Mouse (Mus musculus) gastrocnemius, postnatal 36 days (tissue): ENCODE data around the gene Anxa5. TPM values are rescaled to one million over a fixed set of nuclear protein-coding genes. Genes with fewer than 3 reads are reported as not detected.

Source experiments
- DNase-seq, 2 experiments: peaks; one replicate each; pipeline ENCODE4 v3.0.0; 2022
- intact Hi-C: fragments of 180-260 bp; cut with DNase I; formaldehyde crosslinking; loops from one replicate; pipeline ENCODE4 v1.15.1; 2025
- total RNA-seq, 2 experiments: library from RNA; stranded (reverse); gene quantifications; 2 replicates each; pipeline ENCODE4 v1.2.3; 2021

Anxa5 gene
- total RNA-seq, 2 experiments from 2014 or later = 36.6 to 46.2 TPM

DNA sequence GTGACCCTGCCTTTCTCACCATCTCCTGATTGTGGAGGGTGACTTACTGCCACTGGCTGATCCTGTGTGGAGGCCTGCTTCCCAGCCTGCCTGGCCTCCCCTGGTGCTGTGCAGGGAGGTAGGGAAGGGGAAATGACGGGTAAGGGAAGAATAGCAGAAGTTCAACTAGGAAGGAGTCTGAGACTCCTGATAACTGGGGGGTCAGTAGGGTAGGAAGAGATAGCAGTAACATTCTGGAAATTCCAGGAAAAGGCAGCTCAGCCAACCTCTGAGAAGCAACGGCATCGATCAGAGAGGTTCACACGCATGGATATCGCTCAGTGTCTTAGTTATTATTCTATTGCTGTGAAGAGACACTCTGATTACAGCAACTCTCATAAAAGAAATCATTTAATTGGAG, 15.8 kb upstream of the Anxa5 start:
- no peak for DNase-seq
- intact Hi-C loops = no loop called here

GRCm38 (mm10) chr3:36489590-36489910, 13.9 kb upstream of the Anxa5 start:
- intact Hi-C loops = no loop called here
- DNase-seq = no peak

- intact Hi-C loops = no loop called here
- no peak for DNase-seq
Observed at GRCm38 (mm10) chr3:36488899-36489589, 13.3 kb upstream of the Anxa5 start.

DNA sequence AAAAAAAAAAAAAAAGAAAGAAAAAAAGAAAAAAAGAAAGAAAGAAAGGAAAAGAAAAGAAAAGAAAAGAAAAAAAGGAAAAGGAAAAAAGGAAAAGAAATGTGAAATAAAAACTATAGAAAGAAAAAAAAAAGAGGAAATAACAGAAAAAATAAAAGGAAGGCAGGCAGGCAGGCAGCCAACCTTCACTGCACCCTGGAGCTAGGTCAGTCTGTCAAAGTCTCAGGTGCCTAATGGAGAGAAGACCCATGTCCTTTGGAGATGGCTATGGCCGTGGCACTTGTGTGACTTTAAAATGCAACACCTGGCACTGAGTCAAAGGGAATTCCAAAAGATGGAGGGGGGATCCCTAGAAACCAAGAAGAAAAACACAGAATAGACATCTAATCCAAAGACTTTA, 12.7 kb upstream of the Anxa5 start:
- no peak for DNase-seq
- intact Hi-C loops = no loop called here

DNA sequence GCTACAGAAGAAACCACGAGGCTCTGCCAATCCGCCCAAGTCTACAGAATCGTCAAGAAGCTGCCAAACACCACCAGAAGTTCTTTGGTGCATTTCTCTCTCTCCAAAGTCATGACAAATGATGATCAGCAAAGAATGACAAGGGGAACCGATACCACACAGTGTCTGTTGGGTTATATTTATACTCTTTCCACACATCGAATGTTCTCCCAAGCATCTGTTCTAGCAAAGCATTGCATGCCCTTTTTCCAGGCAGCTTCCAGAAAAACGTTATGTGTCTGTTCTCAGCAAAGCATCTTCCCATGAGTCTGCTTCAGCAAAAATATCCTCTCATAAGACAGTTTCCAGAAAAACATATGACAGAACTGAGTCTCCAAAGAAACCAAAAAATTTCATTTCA, 11.2 kb upstream of the Anxa5 start:
- intact Hi-C loops = no loop called here

DNA sequence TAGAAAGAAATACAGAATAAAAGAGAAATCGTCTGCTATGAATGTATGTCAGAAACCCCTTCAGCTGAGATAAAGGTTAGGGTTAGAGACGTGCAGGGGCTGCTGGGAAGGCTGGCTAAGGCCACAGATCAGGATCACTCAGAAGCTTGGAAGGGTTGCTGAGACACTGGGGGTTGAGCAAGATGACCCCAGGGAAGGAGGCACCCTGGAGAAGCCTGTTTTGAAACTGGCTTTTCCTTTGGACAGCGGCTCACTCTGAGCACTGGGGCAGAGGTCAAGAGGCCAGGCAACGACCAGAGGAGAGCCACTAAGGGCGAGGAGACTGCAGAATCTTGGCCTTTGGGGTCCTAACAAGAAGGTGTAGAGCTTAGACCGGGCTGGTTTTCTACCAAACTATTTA, 10.5 kb upstream of the Anxa5 start:
- no peak for DNase-seq
- intact Hi-C loops = no loop called here

More for the DNA sequence above, 11.2 kb upstream of the Anxa5 start:
- no peak for DNase-seq

DNA sequence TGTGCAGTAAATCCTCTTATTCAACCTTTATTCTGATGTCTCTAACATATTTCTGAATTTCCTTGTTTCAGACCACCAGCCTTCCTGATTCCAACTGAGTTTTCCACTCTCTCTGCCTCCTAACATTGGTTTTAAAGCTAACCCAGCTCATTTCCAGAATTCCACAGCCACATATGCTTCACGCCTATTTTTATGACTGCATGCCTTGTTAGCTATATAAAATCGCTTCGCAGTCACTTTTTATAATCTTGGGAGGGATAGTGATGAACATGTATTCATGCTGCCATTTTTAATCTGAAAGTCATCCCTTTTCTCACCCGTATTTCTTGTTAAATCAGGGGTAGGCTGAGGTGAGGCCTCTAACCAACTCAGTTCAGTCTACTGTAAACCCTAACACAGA, 8.6 kb upstream of the Anxa5 start:
- intact Hi-C loops = no loop called here
- DNase-seq = no peak

DNA sequence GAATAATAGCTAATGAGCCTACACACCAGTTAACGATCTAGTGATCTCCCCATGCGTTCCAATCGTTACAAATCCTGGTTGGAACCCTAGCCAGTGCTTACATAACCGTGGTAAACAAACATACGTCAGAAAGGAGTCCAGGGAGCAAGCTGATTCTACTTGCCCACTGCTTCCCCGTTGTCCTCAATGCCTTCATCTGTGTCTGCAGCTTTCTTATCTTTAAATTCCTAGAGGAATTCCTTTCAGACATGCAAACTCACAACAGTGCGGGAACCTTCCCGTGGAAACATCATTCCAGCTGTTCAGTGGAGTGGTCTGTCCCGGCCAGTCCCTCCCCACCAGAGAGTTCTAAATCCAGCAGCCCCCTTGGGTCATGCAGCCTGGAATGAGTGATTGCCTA, 7.2 kb upstream of the Anxa5 start:
- DNase-seq = no peak
- intact Hi-C loops = no loop called here

GRCm38 (mm10) chr3:36481776-36482193, 6.1 kb upstream of the Anxa5 start:
- intact Hi-C loops = no loop called here
- DNase-seq = peak; percentile 50 to 57

GRCm38 (mm10) chr3:36480486-36480885, 4.8 kb upstream of the Anxa5 start:
- no peak for DNase-seq
- intact Hi-C loops = no loop called here

DNA sequence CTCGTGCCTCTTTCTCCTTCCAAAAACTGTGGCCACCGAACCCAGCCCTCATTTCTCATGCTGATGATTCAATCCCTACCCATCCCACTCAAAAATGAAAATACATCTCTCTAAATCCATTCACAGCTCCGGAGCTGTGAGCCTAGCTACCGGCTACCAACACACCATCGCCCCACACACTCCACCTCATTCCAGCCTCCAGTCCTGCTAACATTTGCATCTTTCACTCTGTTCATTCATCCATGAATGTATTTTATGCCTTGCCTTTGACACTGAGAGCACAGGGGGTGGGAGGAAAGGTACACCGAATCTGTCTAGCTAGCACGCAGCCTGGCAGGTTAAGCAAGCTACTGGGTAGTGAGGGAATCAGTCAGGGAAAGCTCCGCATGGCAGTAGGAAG, 3.1 kb upstream of the Anxa5 start:
- no peak for DNase-seq
- intact Hi-C loops = no loop called here

DNA sequence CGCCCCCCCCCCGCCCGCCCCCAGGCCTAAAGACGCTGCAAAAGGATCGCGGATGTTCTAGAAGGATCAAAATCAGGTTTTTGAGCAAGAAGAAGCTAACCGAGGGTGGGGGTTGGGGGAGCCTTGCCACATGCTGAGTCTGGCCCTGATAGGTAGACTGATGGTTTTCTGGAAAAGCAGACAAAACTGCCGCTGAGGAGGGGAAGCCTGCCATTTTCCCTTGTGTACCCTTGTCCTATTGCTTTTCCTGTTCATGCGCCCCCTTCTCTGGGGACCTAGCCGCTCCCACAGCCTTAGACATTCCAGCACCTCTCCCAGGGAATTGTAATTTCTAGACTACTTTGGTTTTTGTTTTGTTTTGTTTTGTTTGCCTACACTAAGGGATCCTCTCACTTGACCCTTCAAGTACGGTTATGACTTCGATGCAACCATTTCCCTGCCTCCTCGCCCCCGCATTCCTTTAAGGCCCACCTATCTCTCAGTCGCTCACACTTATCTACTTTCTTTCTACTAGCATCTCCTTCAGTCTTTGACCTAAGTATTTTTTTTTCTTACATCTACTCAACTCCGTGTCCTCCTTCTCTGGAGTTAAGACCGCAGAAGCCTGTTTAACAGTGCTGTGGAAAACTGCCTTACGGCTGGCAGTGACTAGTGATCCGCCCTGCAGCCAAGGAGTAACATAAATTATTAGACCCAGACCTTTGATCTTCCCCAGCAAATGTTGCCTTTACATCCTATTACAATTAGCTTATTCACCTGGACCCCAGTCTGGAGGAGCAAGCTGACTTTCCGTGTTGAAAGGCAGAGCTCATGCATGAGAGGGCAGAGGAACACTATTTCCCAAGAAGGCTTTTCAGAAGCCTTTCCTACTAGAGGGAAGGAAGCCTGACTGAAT, 814 bp upstream of the Anxa5 start:
- intact Hi-C loops = loop anchor here (2.0 kb wide), 1 partner anchor 18 kb away; no protein-coding TSS in a partner anchor
- DNase-seq = no peak

DNA sequence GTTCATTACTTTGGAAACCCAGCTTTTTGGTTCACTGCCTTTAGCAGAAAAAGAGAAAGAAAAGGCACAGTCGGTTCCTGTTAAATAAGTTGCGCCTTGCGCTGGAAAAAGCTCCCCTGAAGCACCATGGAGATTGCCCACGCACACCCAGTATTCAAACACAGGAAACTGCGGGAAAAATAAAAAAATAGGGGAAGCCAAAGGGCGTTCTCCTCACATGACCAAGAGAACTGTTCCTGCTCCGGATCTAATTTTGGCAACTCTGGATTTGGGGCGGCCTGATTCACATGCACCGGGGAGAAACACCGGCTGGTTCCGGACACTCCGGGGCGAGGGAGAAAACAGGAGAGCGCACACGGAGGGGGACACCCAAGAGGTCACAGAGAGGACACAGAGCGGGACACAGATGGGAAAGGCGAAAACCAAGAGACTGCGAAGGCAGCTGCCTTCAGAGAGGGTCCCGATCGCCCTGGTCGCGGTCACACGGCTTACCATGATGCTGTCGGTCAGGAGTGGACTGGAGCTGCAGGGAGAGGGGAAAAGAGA, 683 bp downstream of the Anxa5 start:
- peak in 1 of 2 experiments; percentile 29 for DNase-seq
- intact Hi-C loops = no loop called here

DNA sequence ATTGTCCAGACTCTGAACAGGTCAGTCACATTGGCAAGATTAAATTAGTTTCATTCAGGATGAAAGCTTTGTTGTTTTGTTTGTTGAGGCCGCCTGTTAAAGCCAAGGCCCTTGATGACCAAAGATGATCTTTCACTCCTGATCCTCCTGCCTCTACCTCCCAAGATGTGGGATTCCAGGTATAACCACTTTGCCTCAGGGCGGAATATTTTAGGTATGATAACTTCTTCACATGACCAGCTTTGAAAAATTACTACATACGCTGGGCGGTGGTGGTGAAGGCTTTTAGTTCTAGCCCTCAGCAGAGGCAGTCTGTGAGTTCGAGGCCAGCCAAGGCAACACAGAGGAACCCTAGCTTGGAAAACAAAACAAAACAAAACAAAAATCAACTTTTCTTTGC, 1.3 kb downstream of the Anxa5 start:
- intact Hi-C loops = no loop called here
- no peak for DNase-seq

DNA sequence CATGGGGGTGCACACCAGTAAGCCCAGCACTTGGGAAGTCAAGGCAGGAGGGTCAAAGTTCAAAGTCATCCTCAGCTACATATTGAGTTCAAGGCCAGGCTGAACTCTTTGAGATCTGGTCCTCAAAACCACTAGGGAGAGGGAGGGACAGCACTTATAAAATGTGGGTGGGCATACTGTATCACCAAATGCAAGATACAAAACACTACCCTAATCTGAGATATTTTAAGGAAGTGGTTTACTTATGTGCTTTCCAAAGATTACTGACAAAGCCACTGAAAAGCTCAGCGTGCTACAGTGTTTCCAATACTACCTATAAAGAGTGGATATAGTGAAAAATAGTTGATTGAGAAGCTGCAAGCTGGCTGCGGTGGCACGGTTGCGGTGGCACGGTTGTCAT, 2.5 kb downstream of the Anxa5 start:
- intact Hi-C loops = no loop called here

GRCm38 (mm10) chr3:36471856-36472255, 3.8 kb downstream of the Anxa5 start:
- intact Hi-C loops = no loop called here
- no peak for DNase-seq

More for the DNA sequence above, 2.5 kb downstream of the Anxa5 start:
- no peak for DNase-seq

- DNase-seq = no peak
- intact Hi-C loops = no loop called here
Observed at GRCm38 (mm10) chr3:36468871-36469270, 6.8 kb downstream of the Anxa5 start.

- intact Hi-C loops = no loop called here
Observed at GRCm38 (mm10) chr3:36467632-36468031, 8.1 kb downstream of the Anxa5 start.

DNA sequence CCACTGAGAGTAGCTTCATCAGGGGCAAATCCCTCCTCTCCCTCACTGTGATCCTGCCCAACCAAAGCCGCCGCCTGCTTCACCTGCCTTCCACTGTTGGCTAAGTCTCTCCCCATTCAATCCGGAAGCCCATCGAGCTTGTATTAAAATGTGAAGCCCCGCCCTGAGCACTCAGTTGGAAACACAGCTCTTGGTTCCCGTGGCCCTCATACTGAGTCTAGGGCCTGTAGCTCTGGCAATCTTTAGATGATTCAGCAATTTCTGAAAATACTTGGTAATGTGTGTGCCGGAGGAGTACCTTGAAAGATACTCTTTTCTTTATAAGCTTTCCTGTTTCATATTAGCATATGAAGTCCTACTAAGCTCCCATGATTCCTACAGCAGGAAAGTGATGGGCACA, 10.2 kb downstream of the Anxa5 start:
- intact Hi-C loops = no loop called here

More at GRCm38 (mm10) chr3:36467632-36468031, 8.1 kb downstream of the Anxa5 start:
- DNase-seq = no peak

GRCm38 (mm10) chr3:36462348-36462747, 13.3 kb downstream of the Anxa5 start:
- no peak for DNase-seq
- intact Hi-C loops = no loop called here

More for the DNA sequence above, 10.2 kb downstream of the Anxa5 start:
- DNase-seq = no peak

- intact Hi-C loops = no loop called here
- DNase-seq = no peak
Observed at GRCm38 (mm10) chr3:36461819-36462218, 13.9 kb downstream of the Anxa5 start.

GRCm38 (mm10) chr3:36460717-36461116, 15.0 kb downstream of the Anxa5 start:
- intact Hi-C loops = no loop called here

More at GRCm38 (mm10) chr3:36460717-36461116, 15.0 kb downstream of the Anxa5 start:
- DNase-seq = no peak
